Mouse (Mus musculus) thymus, postnatal 4 days (tissue): ENCODE data around the gene Fgfr2.

Experiments used
- DNase-seq: peaks from one replicate; pipeline ENCODE4 v3.0.0; 2021

The Fgfr2 gene

DNA sequence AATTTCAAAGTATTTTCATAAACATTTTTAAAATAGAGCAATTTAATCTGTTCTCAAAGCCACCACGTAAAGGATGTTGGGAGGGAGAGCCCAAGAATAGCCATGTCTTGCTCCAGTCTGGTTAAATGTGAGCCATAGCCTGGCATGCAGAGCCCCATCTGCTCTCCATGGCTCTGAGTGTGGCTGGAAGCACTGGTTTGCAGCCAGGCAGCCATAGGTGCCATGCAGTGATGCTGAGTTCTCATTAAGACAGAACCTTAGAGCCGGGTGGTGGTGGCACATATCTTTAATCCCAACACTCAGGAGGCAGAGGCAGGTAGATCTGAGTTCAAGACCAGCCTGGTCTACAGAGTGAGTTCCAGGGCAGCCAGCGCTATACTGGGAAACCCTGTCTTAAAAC is 2822.5 kb downstream of the Fgfr2 start:
- no peak for DNase-seq

- DNase-seq: no peak
Observed at GRCm38 (mm10) chr7:130298926-130299594, 2824.1 kb downstream of the Fgfr2 start.

DNA sequence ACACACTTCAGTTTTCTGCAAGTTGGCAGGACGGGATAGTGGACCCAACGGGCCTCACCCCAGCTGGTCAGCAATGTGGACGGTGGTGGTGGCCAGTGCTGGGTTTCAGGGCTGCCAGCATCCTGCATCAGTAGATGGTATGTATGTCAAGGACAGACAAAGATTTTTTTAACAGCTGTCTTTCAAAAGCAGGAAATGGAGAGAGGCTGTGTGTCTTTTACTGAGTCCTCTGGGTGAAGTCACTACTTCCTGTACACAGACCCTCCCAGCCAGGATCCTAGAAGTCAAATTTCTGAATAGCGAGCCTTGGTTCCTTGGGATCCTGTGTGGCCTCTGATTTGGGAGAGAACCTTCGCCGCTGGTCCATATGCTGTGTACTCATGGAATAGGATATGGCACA is 2832.0 kb downstream of the Fgfr2 start:
- DNase-seq: no peak

- no peak for DNase-seq
Observed at GRCm38 (mm10) chr7:130289428-130289790, 2833.7 kb downstream of the Fgfr2 start.

GRCm38 (mm10) chr7:130288719-130289427 is 2834.3 kb downstream of the Fgfr2 start:
- no peak for DNase-seq

DNA sequence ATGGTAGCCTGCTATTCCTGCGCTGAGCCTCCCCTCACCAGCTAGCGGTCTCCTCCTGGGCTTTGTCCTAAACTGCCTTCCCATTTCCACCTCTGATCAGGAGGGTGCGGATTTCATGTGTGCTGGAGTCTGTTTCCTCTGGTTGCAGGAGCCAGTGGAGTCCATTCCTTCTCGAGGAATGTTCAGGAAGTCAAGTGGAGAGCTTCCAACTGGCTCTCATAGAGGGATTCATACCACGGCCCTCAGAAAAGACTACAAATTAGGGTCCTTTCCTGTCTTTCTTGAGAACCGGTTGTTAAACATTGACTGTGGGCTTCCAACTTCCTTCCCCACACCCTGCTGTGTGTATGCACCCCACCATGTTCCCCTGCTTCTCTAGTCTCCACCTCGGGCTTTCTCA is 2834.9 kb downstream of the Fgfr2 start:
- DNase-seq: no peak

- no peak for DNase-seq
Observed at GRCm38 (mm10) chr7:130278738-130279705, 2844.1 kb downstream of the Fgfr2 start.

DNA sequence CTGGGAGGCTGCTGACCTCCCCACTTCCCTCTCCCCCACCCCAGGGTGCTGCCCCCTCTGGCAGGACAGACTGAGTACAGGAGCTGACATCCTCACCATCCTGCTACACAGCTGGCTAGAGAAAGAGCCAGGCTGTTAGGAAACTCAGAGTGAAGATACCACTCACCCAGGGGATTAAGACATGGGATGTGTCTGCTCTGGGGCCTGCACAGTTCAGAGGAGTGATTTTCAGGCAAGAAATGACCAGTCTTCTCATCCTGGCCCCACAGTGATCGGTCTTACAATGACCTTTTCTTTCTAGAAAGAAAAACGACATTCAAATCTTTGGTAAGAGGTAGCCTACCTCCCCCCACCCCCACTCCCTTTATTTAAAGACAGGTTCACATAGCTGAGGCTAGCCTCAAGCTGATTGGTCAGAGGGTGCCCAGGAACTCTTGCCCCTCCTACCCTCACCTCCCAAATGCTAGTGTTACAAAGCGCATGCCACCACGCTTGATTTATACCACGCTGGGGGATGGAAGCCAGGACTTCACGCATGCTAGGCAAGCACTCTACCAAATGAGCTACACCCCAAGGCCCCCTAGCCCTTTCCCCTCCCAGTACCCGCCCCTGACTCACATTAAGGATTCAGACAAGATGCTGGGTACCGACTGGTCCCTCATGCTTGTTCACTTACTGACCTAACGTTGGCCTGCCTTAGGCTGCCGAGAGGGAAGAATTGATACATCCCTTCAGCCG is 2845.0 kb downstream of the Fgfr2 start:
- DNase-seq: no peak

DNA sequence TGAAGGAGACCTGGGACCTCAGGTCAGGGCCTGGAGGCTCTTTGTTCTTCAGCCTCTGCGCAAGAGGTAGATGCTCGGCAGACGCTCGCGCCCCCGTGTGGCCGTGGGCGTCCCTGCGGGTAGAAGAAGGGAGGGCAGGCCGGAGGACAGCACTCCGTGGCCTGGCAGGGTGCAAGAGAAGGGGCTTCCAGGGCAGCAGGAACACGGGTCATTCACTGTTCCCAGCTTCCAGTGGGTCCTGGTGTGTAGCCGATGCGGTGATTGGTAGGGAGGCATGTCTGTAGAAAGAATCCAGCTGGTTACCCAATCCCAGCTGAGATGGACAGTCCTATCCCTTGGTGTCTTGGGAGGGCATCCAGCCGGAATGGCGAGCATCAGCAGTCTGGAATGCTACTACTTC is 2849.9 kb downstream of the Fgfr2 start:
- peak; percentile 85 for DNase-seq

DNA sequence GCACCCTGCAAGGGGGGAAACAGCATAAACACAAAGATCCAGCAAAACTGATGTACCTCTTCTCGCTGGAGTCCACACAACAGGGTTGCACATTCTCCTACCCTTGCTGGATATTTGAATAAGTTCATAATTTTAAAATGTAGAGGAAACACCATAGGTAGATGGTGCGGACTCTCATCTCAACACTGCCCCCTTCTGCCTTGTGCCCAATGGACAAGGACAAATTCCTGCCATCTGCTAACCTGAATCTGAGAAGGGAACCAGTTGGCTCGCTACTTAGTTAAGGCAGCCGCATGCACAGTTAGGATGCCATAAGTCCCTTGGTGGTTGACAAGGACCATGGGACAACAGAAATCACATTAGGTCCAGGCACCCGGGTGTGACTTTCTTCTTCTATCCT is 2852.3 kb downstream of the Fgfr2 start:
- DNase-seq: no peak

GRCm38 (mm10) chr7:130269124-130269867 is 2853.9 kb downstream of the Fgfr2 start:
- DNase-seq: no peak

- DNase-seq: peak; percentile 29
Observed at GRCm38 (mm10) chr7:130267099-130267498, 2856.1 kb downstream of the Fgfr2 start.

DNA sequence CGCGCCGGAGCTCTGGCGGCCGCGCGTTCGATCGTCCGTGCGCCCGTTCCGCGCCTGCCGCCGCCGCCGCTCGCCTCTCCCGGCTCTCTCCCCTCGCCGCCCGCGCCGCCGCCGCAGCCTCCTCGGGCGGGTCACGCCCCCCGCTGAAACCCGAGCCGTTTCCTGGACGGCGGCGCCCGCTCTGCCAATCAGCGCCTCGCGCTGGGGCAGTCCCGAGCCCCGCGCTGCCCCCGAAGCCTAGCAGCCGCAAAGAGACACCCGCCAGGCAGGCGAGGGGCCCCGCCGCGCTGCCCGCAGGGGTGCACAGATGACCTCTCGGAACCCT is 2857.0 kb downstream of the Fgfr2 start:
- DNase-seq: peak; percentile 63

GRCm38 (mm10) chr7:130265319-130266165 is 2857.6 kb downstream of the Fgfr2 start:
- DNase-seq: no peak

GRCm38 (mm10) chr7:130264616-130265318 is 2858.4 kb downstream of the Fgfr2 start:
- peak; percentile 23 for DNase-seq

DNA sequence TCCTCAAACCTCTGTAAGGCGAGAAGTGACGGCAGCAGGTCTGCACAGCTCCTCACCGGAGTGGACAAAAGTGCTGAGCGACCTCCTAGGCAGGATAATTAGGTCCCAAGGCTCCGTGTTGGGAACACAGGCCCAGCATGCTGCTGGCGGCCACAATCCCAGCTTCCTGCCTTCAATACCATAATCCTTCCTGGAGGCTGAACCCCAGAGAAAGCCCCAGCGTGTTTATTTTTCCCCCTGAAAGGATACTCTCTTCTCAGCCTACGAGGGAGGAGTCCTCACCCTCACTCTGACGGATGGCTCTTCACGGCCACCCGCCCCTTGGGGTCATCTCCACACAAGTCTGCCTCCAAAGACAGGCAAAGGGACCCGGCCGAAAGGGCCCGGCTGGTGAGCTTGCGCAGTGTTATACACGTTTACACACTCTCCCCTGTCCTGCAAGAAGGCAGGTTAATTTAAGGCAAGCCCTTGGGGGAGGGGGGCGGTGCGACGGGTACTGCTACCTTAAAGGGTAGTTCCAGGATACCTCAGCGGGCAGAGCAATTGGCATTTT is 2859.3 kb downstream of the Fgfr2 start:
- DNase-seq: no peak

DNA sequence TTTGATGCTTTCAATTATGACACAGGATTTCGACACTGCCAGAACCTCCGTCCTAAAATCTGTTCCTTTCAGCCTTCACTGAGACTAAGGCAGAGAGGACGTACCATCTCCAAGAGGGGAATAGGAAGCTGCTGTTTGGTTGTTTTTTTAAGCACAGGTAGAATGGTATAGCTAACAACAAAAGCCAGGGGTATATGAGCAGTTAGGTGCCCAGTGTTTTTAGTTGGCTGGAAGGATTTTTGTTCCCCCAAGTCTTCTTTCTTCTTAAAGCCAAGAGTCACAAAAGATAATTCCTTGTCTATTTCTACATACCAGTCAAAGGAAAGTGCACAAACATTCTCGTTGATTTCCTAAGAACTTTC is 2859.9 kb downstream of the Fgfr2 start:
- DNase-seq: no peak

DNA sequence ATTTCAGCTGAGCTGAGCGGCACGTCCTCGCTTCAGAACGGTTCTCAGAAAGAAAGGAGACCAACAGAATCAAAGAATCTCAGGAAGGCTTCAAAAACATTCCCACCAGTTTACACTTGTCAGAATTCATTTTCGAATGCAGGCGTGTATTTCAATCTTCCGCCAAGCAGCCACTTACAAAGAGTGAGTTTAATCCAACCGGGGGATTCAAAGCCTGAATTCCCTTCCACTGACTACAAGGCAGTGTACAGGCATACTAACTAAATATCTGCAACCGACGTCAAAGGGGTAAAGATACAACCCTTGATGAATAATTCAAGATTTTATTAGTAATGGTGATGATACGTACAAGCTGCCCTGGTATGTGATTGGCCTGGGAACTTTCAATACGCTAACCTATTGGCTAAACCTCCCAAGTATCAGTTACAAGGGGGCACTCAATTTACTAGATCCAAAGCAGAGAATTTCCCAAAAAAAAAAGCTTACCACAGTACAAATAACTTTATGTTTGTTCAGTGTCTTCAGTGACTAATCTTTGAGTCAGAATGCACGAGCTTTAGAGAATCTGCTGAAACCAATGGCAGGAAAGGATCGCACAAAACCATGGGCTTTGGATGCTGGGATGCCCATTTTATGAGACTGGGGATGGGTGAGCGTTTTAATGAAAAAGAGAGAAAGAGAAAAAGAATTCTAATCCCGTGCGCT is 2860.5 kb downstream of the Fgfr2 start:
- no peak for DNase-seq

- DNase-seq: no peak
Observed at GRCm38 (mm10) chr7:130261684-130262527, 2861.2 kb downstream of the Fgfr2 start.
